Mouse (Mus musculus) MEL (cell line): Measurements from ENCODE around the gene Gm20422. TPM values are rescaled to one million over a fixed set of nuclear protein-coding genes. Genes with fewer than 3 reads are reported as not detected.
A peak's percentile ranks its signal among the peaks of the same experiment; 100 is the strongest.

Source experiments
- DNase-seq: peaks from one replicate; pipeline ENCODE4 v3.0.0; 2011; ENCODE audit warnings: low read depth, low spot score
- H3K27ac ChIP-seq: 2 replicates; pipeline ENCODE4 v1.5.1; 2012; ENCODE audit warnings: low read depth, mild to moderate bottlenecking, control low read depth, low read length, moderate library complexity; ENCODE audit not compliant: control insufficient read depth
- H3K27me3 ChIP-seq, 2 experiments: fragments of 150-350 bp in 1 of 2; sonication (generic) in 1 of 2; 2 replicates each; pipeline ENCODE4 v1.6.1; 2012; ENCODE audit warnings: low read length in 2 of 2, mild to moderate bottlenecking in 2 of 2, improper control_type of control experiment in 1 of 2, moderate library complexity in 1 of 2; ENCODE audit not compliant: insufficient read depth in 2 of 2, control insufficient read depth in 1 of 2
- H3K36me3 ChIP-seq, 2 experiments: 2 replicates each; pipeline ENCODE4 v1.6.1; 2012 to 2014; ENCODE audit warnings: low read length in 2 of 2, improper control_type of control experiment in 1 of 2, inconsistent platforms in 1 of 2, mild to moderate bottlenecking in 1 of 2; ENCODE audit not compliant: insufficient read depth in 2 of 2, control insufficient read depth in 1 of 2
- H3K4me1 ChIP-seq, 2 experiments: fragments of 150-350 bp in 1 of 2; sonication (generic) in 1 of 2; 2 replicates each; pipeline ENCODE4 v1.6.1; 2012; ENCODE audit warnings: low read length in 2 of 2, improper control_type of control experiment in 1 of 2, mild to moderate bottlenecking in 1 of 2; ENCODE audit not compliant: insufficient read depth in 2 of 2, control insufficient read depth in 1 of 2
- H3K4me3 ChIP-seq, 2 experiments: fragments of 150-350 bp in 1 of 2; sonication (generic) in 1 of 2; 2 replicates each; pipeline ENCODE4 v1.5.1; 2012; ENCODE audit warnings: low read depth in 2 of 2, low read length in 2 of 2, mild to moderate bottlenecking in 2 of 2, moderate library complexity in 2 of 2, control low read depth in 1 of 2, improper control_type of control experiment in 1 of 2; ENCODE audit not compliant: control insufficient read depth in 1 of 2, insufficient read depth in 1 of 2
- H3K79me2 ChIP-seq: 2 replicates; pipeline ENCODE4 v1.6.1; 2012; ENCODE audit warnings: mild to moderate bottlenecking, low read length, moderate library complexity; ENCODE audit not compliant: control insufficient read depth, poor library complexity, insufficient read depth
- H3K9ac ChIP-seq: 2 replicates; pipeline ENCODE4 v1.6.1; 2012; ENCODE audit warnings: low read depth, mild to moderate bottlenecking, control low read depth, low read length, moderate library complexity; ENCODE audit not compliant: control insufficient read depth, poor library complexity, severe bottlenecking
- H3K9me3 ChIP-seq: fragments of 150-350 bp; sonication (generic); replicated peaks from 2 replicates; pipeline ENCODE4 v1.6.1; 2012; ENCODE audit warnings: mild to moderate bottlenecking, low read length, improper control_type of control experiment, moderate library complexity; ENCODE audit not compliant: insufficient read depth
- BHLHE40 ChIP-seq: IDR thresholded peaks from 2 replicates; pipeline ENCODE4 v1.6.1; 2012; ENCODE audit warnings: low read depth, mild to moderate bottlenecking, inconsistent platforms, low read length, improper control_type of control experiment, borderline replicate concordance
- CHD1 ChIP-seq: IDR thresholded peaks from 2 replicates; pipeline ENCODE4 v1.6.1; 2012; ENCODE audit warnings: low read depth, mild to moderate bottlenecking, inconsistent platforms, low read length, improper control_type of control experiment
- ELF1 ChIP-seq: IDR thresholded peaks from 2 replicates; pipeline ENCODE4 v1.6.1; 2014; ENCODE audit warnings: low read depth, mild to moderate bottlenecking, inconsistent platforms, low read length, improper control_type of control experiment, moderate library complexity
- GATA1 ChIP-seq: IDR thresholded peaks from 2 replicates; pipeline ENCODE4 v1.6.1; 2011; ENCODE audit warnings: low read depth, low read length, improper control_type of control experiment
- JUND ChIP-seq: IDR thresholded peaks from 2 replicates; pipeline ENCODE4 v1.6.1; 2011; ENCODE audit warnings: low read depth, mild to moderate bottlenecking, improper control_type of control experiment, low read length
- MYB ChIP-seq: IDR thresholded peaks from 2 replicates; pipeline ENCODE4 v1.6.1; 2011; ENCODE audit warnings: mild to moderate bottlenecking, low read depth, low read length, improper control_type of control experiment
- NELFE ChIP-seq: IDR thresholded peaks from 2 replicates; pipeline ENCODE4 v1.6.1; 2011; ENCODE audit warnings: low read depth, low read length, improper control_type of control experiment
- POLR2A ChIP-seq, 2 experiments: IDR thresholded peaks; 2 replicates each; pipeline ENCODE4 v1.6.1; 2011 to 2012; ENCODE audit warnings: low read length in 2 of 2, mild to moderate bottlenecking in 2 of 2, control low read depth in 1 of 2, improper control_type of control experiment in 1 of 2, low read depth in 1 of 2, moderate library complexity in 1 of 2; ENCODE audit not compliant: control insufficient read depth in 1 of 2, insufficient read depth in 1 of 2, poor library complexity in 1 of 2
- RAD21 ChIP-seq: IDR thresholded peaks from 2 replicates; pipeline ENCODE4 v1.6.1; 2011; ENCODE audit warnings: mild to moderate bottlenecking, low read depth, low read length, improper control_type of control experiment
- RCOR1 ChIP-seq: IDR thresholded peaks from 2 replicates; pipeline ENCODE4 v1.6.1; 2012; ENCODE audit warnings: low read depth, mild to moderate bottlenecking, inconsistent platforms, low read length, improper control_type of control experiment
- UBTF ChIP-seq: IDR thresholded peaks from 2 replicates; pipeline ENCODE4 v1.6.1; 2012; ENCODE audit warnings: low read depth, mild to moderate bottlenecking, inconsistent platforms, low read length, improper control_type of control experiment, moderate library complexity, borderline replicate concordance; ENCODE audit not compliant: insufficient read depth
- USF2 ChIP-seq, 2 experiments: IDR thresholded peaks; 2 replicates each; pipeline ENCODE4 v1.6.1; 2011 to 2012; ENCODE audit warnings: improper control_type of control experiment in 2 of 2, low read length in 2 of 2, borderline replicate concordance in 1 of 2, inconsistent platforms in 1 of 2, low read depth in 1 of 2, mild to moderate bottlenecking in 1 of 2; ENCODE audit not compliant: insufficient read depth in 1 of 2
- ZKSCAN1 ChIP-seq: IDR thresholded peaks from 2 replicates; pipeline ENCODE4 v1.6.1; 2012; ENCODE audit warnings: low read depth, mild to moderate bottlenecking, inconsistent platforms, low read length, improper control_type of control experiment, moderate library complexity
- ZNF384 ChIP-seq: IDR thresholded peaks from 2 replicates; pipeline ENCODE4 v1.6.1; 2012; ENCODE audit warnings: low read depth, mild to moderate bottlenecking, inconsistent platforms, low read length, improper control_type of control experiment
- polyA plus RNA-seq, 2 experiments: library from polyadenylated mRNA; stranded (reverse) in 1 of 2; unstranded in 1 of 2; fragments of >175 nt in 1 of 2; fragments of >200 nt in 1 of 2; gene quantifications; 2 replicates each; pipeline versions ENCODE4 v1.2.1 to v1.2.4; 2012; ENCODE audit warnings: low replicate concordance in 2 of 2, low read depth in 1 of 2; ENCODE audit not compliant: insufficient read length in 2 of 2, insufficient read depth in 1 of 2, missing spikeins in 1 of 2
- total RNA-seq: library from RNA; depleted of rRNA; stranded (reverse); fragments of 300-350 nt; gene quantifications from 2 replicates; pipeline ENCODE4 v1.2.3, GENCODE M21; 2012

Gene Gm20422
- total and polyA plus RNA-seq, 3 experiments, result not detected

- Histone ChIP-seq H3K9ac (no peak overlapping the region), H3K27me3 (no peaks in the 10 kb centered on the region), H3K4me1 (no peaks in the 10 kb centered on the region), H3K9me3 (no peaks in the 10 kb centered on the region), H3K79me2 (peaks cover 7% of the 10 kb centered on the region), H3K27ac (no peak overlapping the region), H3K4me3 (no peak overlapping the region), H3K36me3 (peaks cover 6 to 7% of the 10 kb centered on the region in 2 experiments; a peak in 3 of 4 replicates)
- DNase-seq, result no peak
- TF ChIP-seq BHLHE40, result no peak
- no peak for TF ChIP-seq MYB
- TF ChIP-seq POLR2A (IDR thresholded peaks at IDR 0.05; ENCODE audit: control insufficient read depth in 1 of 2, insufficient read depth in 1 of 2, low read depth in 1 of 2, low read length in 2 of 2, poor library complexity in 1 of 2), result no peak
- no peak for TF ChIP-seq CHD1
These were observed 30.4 kb upstream of the Gm20422 start for GRCm38 (mm10) chr8:69805086-69805485.

DNA sequence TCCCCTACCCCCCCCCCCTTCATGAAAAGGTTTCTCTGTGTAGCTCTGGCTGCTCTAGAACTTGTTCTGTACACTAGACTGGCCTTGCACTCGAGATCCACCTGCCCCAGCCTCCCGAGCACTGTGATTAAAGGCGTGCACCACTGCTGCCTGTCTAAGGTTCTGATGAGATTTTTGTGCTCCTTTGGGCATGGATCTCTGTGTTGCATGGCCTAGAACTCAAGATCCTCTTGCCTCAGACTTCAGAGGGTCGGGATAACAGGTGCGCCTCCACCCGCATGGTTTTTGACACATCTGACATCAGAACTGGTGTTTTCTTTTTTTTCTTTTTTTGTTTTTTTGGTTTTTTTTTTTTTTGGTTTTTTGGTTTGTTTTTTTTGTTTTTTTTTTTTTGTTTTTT lies 29.9 kb upstream of the Gm20422 start:
- H3K9me3 ChIP-seq, result no peaks in the 10 kb centered on the region
- no peak overlapping the region for H3K27ac ChIP-seq
- H3K4me1 ChIP-seq, result no peaks in the 10 kb centered on the region
- no peak for DNase-seq
- peaks cover 6% of the 10 kb centered on the region for H3K79me2 ChIP-seq
- TF ChIP-seq JUND, result no peak
- TF ChIP-seq ELF1, result no peak
- no peak for TF ChIP-seq NELFE
- TF ChIP-seq USF2 (IDR thresholded peaks at IDR 0.05; ENCODE audit: borderline replicate concordance in 1 of 2, insufficient read depth in 1 of 2, low read depth in 1 of 2, low read length in 2 of 2), result no peak
- 0 out of 2 replicates have a peak, but pooled peaks have one; percentile 41 for TF ChIP-seq ZKSCAN1
- no peak for TF ChIP-seq UBTF
- no peak for TF ChIP-seq RAD21
- TF ChIP-seq ZNF384, result peak; percentile 67
- no peak for TF ChIP-seq MYB
- no peak for TF ChIP-seq BHLHE40
- no peak for TF ChIP-seq RCOR1
- H3K36me3 ChIP-seq, result peaks cover 3 to 7% of the 10 kb centered on the region in 2 experiments; a peak in 3 of 4 replicates
- no peak overlapping the region for H3K9ac ChIP-seq
- H3K4me3 ChIP-seq, result no peak overlapping the region
- H3K27me3 ChIP-seq, result no peaks in the 10 kb centered on the region

DNA sequence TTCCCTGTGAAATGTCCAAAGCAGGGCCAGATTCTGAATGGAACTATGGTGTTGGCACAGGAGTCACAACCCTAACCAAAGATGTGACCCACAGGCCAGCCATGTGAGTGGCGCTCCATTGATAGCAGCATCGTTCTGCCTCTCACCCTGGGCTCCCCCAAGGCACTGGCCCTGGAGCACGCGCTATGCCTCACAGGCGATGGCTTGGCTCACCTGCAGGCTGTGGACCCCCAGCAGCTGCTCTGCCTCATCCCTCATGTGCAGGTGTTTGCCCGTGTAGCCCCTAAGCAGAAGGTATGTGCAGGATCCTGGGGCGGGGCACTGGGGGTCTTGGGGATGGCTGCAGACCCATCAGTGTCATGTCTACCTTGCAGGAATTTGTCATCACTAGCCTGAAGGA lies 28.7 kb upstream of the Gm20422 start:
- no peaks in the 10 kb centered on the region for H3K79me2 ChIP-seq
- no peak overlapping the region for H3K9ac ChIP-seq
- no peak overlapping the region for H3K27ac ChIP-seq
- H3K9me3 ChIP-seq, result no peaks in the 10 kb centered on the region
- H3K27me3 ChIP-seq, result no peaks in the 10 kb centered on the region
- no peak overlapping the region for H3K4me3 ChIP-seq
- no peak for DNase-seq
- H3K4me1 ChIP-seq, result no peaks in the 10 kb centered on the region
- no peak for TF ChIP-seq GATA1
- TF ChIP-seq, all 39 proteins: peak for 0
- peaks cover 3 to 8% of the 10 kb centered on the region in 2 experiments; a peak in 2 of 4 replicates for H3K36me3 ChIP-seq
